ENCODE assay signal across 8 mouse cellular contexts in genomic region chr5:23386562-23387312, GRCm38 (mm10). TPM values are rescaled to one million over a fixed set of nuclear protein-coding genes. Genes with fewer than 3 reads are reported as not detected.
DNase-seq lines count a peak whose midpoint lies in the region; ATAC-seq and TF ChIP-seq lines count a peak whose summit lies in the region.

No protein-coding gene starts in this region.

- H3K27me3 ChIP-seq in CH12.LX (replicated peaks): no peaks in the 10 kb centered on the region
- H3K27me3 ChIP-seq in forebrain, embryonic 16.5 days (replicated peaks; ENCODE audit: control insufficient read depth, insufficient read depth, low read length): no peaks in the 10 kb centered on the region
- H3K27me3 ChIP-seq in neural tube, embryonic 14.5 days (ENCODE audit: control insufficient read depth, insufficient read depth, low read length): no peaks in the 10 kb centered on the region

- H3K9me3 ChIP-seq in CH12.LX (replicated peaks; ENCODE audit: low read length): peaks cover 3% of the 10 kb centered on the region
- H3K9me3 ChIP-seq in forebrain, embryonic 16.5 days (ENCODE audit: control insufficient read depth, low read length): no peaks in the 10 kb centered on the region
- no peaks in the 10 kb centered on the region for H3K9me3 ChIP-seq in neural tube, embryonic 14.5 days (ENCODE audit: control insufficient read depth, low read length)

- TF ChIP-seq RAD21 in CH12.LX (IDR thresholded peaks at IDR 0.05; ENCODE audit: low read depth, low read length): no peak; the same call in none of the 2 replicates

- peaks cover 33 to 55% of the 10 kb centered on the region in 2 experiments for H3K4me1 ChIP-seq in CH12.LX (ENCODE audit: control insufficient read depth in 1 of 2, insufficient read depth in 2 of 2)
- H3K4me1 ChIP-seq in forebrain, embryonic 16.5 days (replicated peaks; ENCODE audit: control insufficient read depth, insufficient read depth, low read length): peaks cover 16% of the 10 kb centered on the region
- 0 out of 2 replicates have a peak, but pooled peaks cover 5% of the 10 kb centered on the region for H3K4me1 ChIP-seq in neural tube, embryonic 14.5 days (ENCODE audit: control insufficient read depth, insufficient read depth, low read length)

- intact Hi-C loops in heart, postnatal 36 days (cut with DNase I): loop anchor here (1.0 to 10.0 kb wide), 4 partner anchors 24 to 368 kb away; no protein-coding TSS in a partner anchor

- no peaks in the 10 kb centered on the region for H3K79me2 ChIP-seq in CH12.LX (replicated peaks; ENCODE audit: control insufficient read depth, extremely low read depth, insufficient read depth, poor library complexity, severe bottlenecking)

- TF ChIP-seq CTCF in CH12.LX (conservative IDR thresholded peaks at IDR 0.05 in 1 of 2, IDR thresholded peaks at IDR 0.05 in 1 of 2; ENCODE audit: low read depth in 2 of 2, low read length in 2 of 2): no peak
- TF ChIP-seq CTCF in brain, embryonic 14.5 days (IDR thresholded peaks at IDR 0.05; ENCODE audit: borderline replicate concordance, extremely low read depth, insufficient read depth, insufficient read length): no peak

- in situ Hi-C loops in CH12.LX (cut with MboI; ENCODE audit: low pct_ligation_motif_present, low pct_unique_long_range_greater_than_20kb, low sequenced_read_pairs): loop anchor here (25.0 kb wide), 1 partner anchor 376 kb away; no protein-coding TSS in a partner anchor

- peak; percentile 96 for ATAC-seq in forebrain, embryonic 16.5 days
- peak; percentile 91 for ATAC-seq in neural tube, embryonic 14.5 days (ENCODE audit: low read depth)

- H3K4me3 ChIP-seq in CH12.LX (replicated peaks in 1 of 3; ENCODE audit: low read depth in 2 of 3, low read length in 2 of 3, poor library complexity in 1 of 3): no peak overlapping the region
- H3K4me3 ChIP-seq in forebrain, embryonic 16.5 days (replicated peaks; ENCODE audit: low read length): peak overlapping the region; percentile 53
- H3K4me3 ChIP-seq in neural tube, embryonic 14.5 days (ENCODE audit: low read depth, low read length): peak overlapping the region; percentile 41

- peak; percentile 68; the same call in 1 of the 2 replicates for TF ChIP-seq POLR2A in CH12.LX (IDR thresholded peaks at IDR 0.05; ENCODE audit: low read depth, low read length)
- TF ChIP-seq POLR2A in brain, embryonic 14.5 days (IDR thresholded peaks at IDR 0.05; ENCODE audit: borderline replicate concordance, extremely low read depth, insufficient read depth, insufficient read length, poor library complexity, severe bottlenecking): peak; percentile 45; the same call in 1 of the 2 replicates

- H3K4me2 ChIP-seq in CH12.LX (ENCODE audit: insufficient read depth, low read depth, poor library complexity, severe bottlenecking): peak overlapping the region; percentile 73; the same call in 1 of the 2 replicates
- H3K4me2 ChIP-seq in forebrain, embryonic 16.5 days (ENCODE audit: low read length): peak overlapping the region; percentile 78
- H3K4me2 ChIP-seq in neural tube, embryonic 14.5 days (ENCODE audit: low read depth, low read length): peak overlapping the region; percentile 59

- H3K36me3 ChIP-seq in CH12.LX (replicated peaks in 1 of 2; ENCODE audit: control insufficient read depth in 1 of 2, insufficient read depth in 1 of 2, low read length in 1 of 2): no peaks in the 10 kb centered on the region
- H3K36me3 ChIP-seq in forebrain, embryonic 16.5 days (ENCODE audit: control insufficient read depth, insufficient read depth): no peaks in the 10 kb centered on the region
- no peaks in the 10 kb centered on the region for H3K36me3 ChIP-seq in neural tube, embryonic 14.5 days (ENCODE audit: control insufficient read depth, insufficient read depth, low read length)

- H3K9ac ChIP-seq in CH12.LX (ENCODE audit: insufficient read depth, low read depth): peak overlapping the region; percentile 51
- H3K9ac ChIP-seq in forebrain, embryonic 16.5 days (replicated peaks; ENCODE audit: low read depth, low read length): peak overlapping the region; percentile 62
- peak overlapping the region; percentile 48 for H3K9ac ChIP-seq in neural tube, embryonic 14.5 days (replicated peaks; ENCODE audit: low read depth, low read length)

- H3K27ac ChIP-seq in CH12.LX (ENCODE audit: insufficient read depth, low read depth): peak overlapping the region; percentile 87
- H3K27ac ChIP-seq in forebrain, embryonic 16.5 days (ENCODE audit: low read length): peak overlapping the region; percentile 91
- H3K27ac ChIP-seq in neural tube, embryonic 14.5 days (ENCODE audit: low read depth, low read length): peak overlapping the region; percentile 87

- dilution Hi-C loops in CH12.LX (cut with MboI; ENCODE audit: extremely low pct_ligation_motif_present, extremely low pct_unique_long_range_greater_than_20kb, low sequenced_read_pairs): no loop called here

- 1% methylated on average over 22 of the region's 22 CpGs for WGBS in forebrain, embryonic 16.5 days
- WGBS in neural tube, embryonic 14.5 days: 3% methylated on average over 22 of the region's 22 CpGs

- peak; percentile 100 for DNase-seq in CH12.LX (ENCODE audit: extremely low read depth)
- peak; percentile 96 for DNase-seq in brain, embryonic 14.5 days (ENCODE audit: low read depth)
- DNase-seq in heart, postnatal 36 days: peak; percentile 87 to 91
- DNase-seq in layer of hippocampus, adult 18-20 months (ENCODE audit: low spot score in 2 of 2): peak; percentile 76 to 82
- peak; percentile 94 to 96 for DNase-seq in lung, adult 18-20 months
- DNase-seq in testis, postnatal 10 days (ENCODE audit: low spot score): peak; percentile 73

- peak; percentile 96 for TF ChIP-seq EP300 in CH12.LX (IDR thresholded peaks at IDR 0.05; ENCODE audit: low read length)

TF ChIP-seq in CH12.LX, 34 proteins besides CTCF, POLR2A, EP300 and RAD21 (continues in another document):
- TF ChIP-seq ZKSCAN1 (IDR thresholded peaks at IDR 0.05; ENCODE audit: borderline replicate concordance, low read depth, low read length) (no peak), ELF1 (IDR thresholded peaks at IDR 0.05; ENCODE audit: low read depth, low read length) (peak; percentile 72), GABPA (IDR thresholded peaks at IDR 0.05; ENCODE audit: insufficient replicate concordance, low read depth, low read length) (no peak), MAZ (IDR thresholded peaks at IDR 0.05; ENCODE audit: low read depth, low read length) (no peak; the same call in 1 of the 2 replicates), PAX5 (IDR thresholded peaks at IDR 0.05; ENCODE audit: low read length) (no peak), NRF1 (IDR thresholded peaks at IDR 0.05; ENCODE audit: low read depth, low read length) (no peak), USF2 (conservative IDR thresholded peaks at IDR 0.05; ENCODE audit: low read depth, low read length) (no peak), MEF2A (IDR thresholded peaks at IDR 0.05; ENCODE audit: borderline replicate concordance, low read depth, low read length) (peak; percentile 90), TBP (conservative IDR thresholded peaks at IDR 0.05; ENCODE audit: low read depth, low read length) (peak; percentile 87), MAX (IDR thresholded peaks at IDR 0.05; ENCODE audit: low read length) (no peak; the same call in 1 of the 2 replicates), SMC3 (IDR thresholded peaks at IDR 0.05; ENCODE audit: low read depth, low read length) (peak; percentile 12), ZNF384 (IDR thresholded peaks at IDR 0.05; ENCODE audit: low read depth, low read length) (peak; percentile 93), JUN (IDR thresholded peaks at IDR 0.05; ENCODE audit: insufficient read depth, low read depth, low read length) (peak; percentile 75), KAT2A (IDR thresholded peaks at IDR 0.05; ENCODE audit: insufficient replicate concordance, low read length) (peak; percentile 76; the same call in 1 of the 2 replicates), BHLHE40 (IDR thresholded peaks at IDR 0.05; ENCODE audit: low read depth, low read length) (peak; percentile 70), CHD2 (IDR thresholded peaks at IDR 0.05; ENCODE audit: low read length) (peak; percentile 80), MAFK (IDR thresholded peaks at IDR 0.05; ENCODE audit: insufficient replicate concordance, low read length) (peak; percentile 85), MYC (IDR thresholded peaks at IDR 0.05; ENCODE audit: low read depth, low read length) (no peak), ETS1 (conservative IDR thresholded peaks at IDR 0.05; ENCODE audit: low read depth, low read length) (peak; percentile 98), UBTF (IDR thresholded peaks at IDR 0.05; ENCODE audit: low read depth, low read length) (no peak), MXI1 (IDR thresholded peaks at IDR 0.05; ENCODE audit: low read depth, low read length) (peak; percentile 61), SIN3A (IDR thresholded peaks at IDR 0.05; ENCODE audit: low read length) (peak; percentile 96), TCF12 (IDR thresholded peaks at IDR 0.05; ENCODE audit: low read depth, low read length) (peak; percentile 100), CHD1 (IDR thresholded peaks at IDR 0.05; ENCODE audit: low read depth, low read length) (no peak; the same call in 1 of the 2 replicates), ZMIZ1 (IDR thresholded peaks at IDR 0.05; ENCODE audit: low read depth, low read length) (peak; percentile 76; the same call in 1 of the 2 replicates), IRF4 (IDR thresholded peaks at IDR 0.05; ENCODE audit: low read depth, low read length) (peak; percentile 93), ZC3H11A (IDR thresholded peaks at IDR 0.05; ENCODE audit: low read depth, low read length) (no peak), RCOR1 (conservative IDR thresholded peaks at IDR 0.05; ENCODE audit: low read depth, low read length) (no peak), POLR2AphosphoS2 (IDR thresholded peaks at IDR 0.05; ENCODE audit: low read depth, low read length) (0 out of 2 replicates have a peak, but pooled peaks have one; percentile 49), E2F4 (IDR thresholded peaks at IDR 0.05; ENCODE audit: insufficient replicate concordance, low read depth, low read length) (no peak), USF1 (IDR thresholded peaks at IDR 0.05; ENCODE audit: low read depth, low read length) (no peak), NELFE (IDR thresholded peaks at IDR 0.05; ENCODE audit: low read depth, low read length) (peak; percentile 44; the same call in 1 of the 2 replicates)

RNA-seq across cellular contexts. Expression of gene Kmt2e, which starts 47.5 kb away (rescaled TPM):
- total RNA-seq in CH12.LX (2012; rRNA removed): 21.2 and 21.3 TPM in 2 replicates
- 7.2 and 10.2 TPM in 2 replicates for total RNA-seq in CH12.LX (2014; rRNA removed)
- polyA plus RNA-seq in CH12.LX (2012; ENCODE audit: insufficient read length, low read depth): 24.6 and 29.7 TPM in 2 replicates
- 44.2 and 75.0 TPM in 2 replicates for polyA plus RNA-seq in brain, embryonic 14.5 days (2012; rRNA removed)
- 198 and 209 TPM in 2 replicates for polyA plus RNA-seq in forebrain, embryonic 16.5 days (2015; fragmentation: Nextera tagmentation; extraction: Ambion mirVana)
- 10 to 100 TPM; 50.1 to 51.5 TPM for total RNA-seq in heart, postnatal 36 days (2021)
- 10 to 100 TPM; 81.4 to 84.0 TPM for total RNA-seq in layer of hippocampus, adult 18-20 months (2021)
- polyA plus RNA-seq in neural tube, embryonic 14.5 days (2014; fragmentation: Nextera tagmentation; extraction: Ambion mirVana): 151 TPM in 2 replicates

Comparison
In these comparisons a context has a peak if more than half of its experiments do, and no peak if none do; other contexts are left out.
1. H3K4me3 ChIP-seq: peak in forebrain, embryonic 16.5 days (single experiment) and neural tube, embryonic 14.5 days (single experiment); none in CH12.LX (0 of 3).
2. Peak in every context shown above with its lines, with median percentiles within 50 percentile points of each other: DNase-seq, H3K27ac ChIP-seq, H3K4me2 ChIP-seq and H3K9ac ChIP-seq.